Mouse (Mus musculus) heart, adult 2 months (tissue): ENCODE measurements around the gene Ucn3.

Experiments used
- CTCF ChIP-seq: fragments of 200-600 bp; IDR thresholded peaks from 2 replicates; pipeline ENCODE4 v1.8.1; 2022; ENCODE audit warnings: antibody characterized with exemption, mild to moderate bottlenecking, moderate library complexity
- POLR2A ChIP-seq: fragments of 200-500 bp; IDR thresholded peaks from 2 replicates; pipeline ENCODE4 v1.6.1; 2011; ENCODE audit warnings: mild to moderate bottlenecking, low read depth, low read length, control low read depth; ENCODE audit not compliant: insufficient read depth

- TF ChIP-seq CTCF (no peak), POLR2A (no peak)
These were observed 4.3 kb upstream of the Ucn3 start for GRCm38 (mm10) chr13:3949477-3949876.
